Mouse (Mus musculus): ENCODE data around the gene Epb41l1. TPM values are rescaled to one million over a fixed set of nuclear protein-coding genes. Genes with fewer than 3 reads are reported as not detected.
"Not testable (repeated sequence)": the region's sequence is repeated elsewhere in the genome, so short reads cannot be mapped to it uniquely, and the experiment has no call there.

Epb41l1 gene
- polyA plus RNA-seq, 1 experiment from 2014 or later, result 1.1 TPM

DNA sequence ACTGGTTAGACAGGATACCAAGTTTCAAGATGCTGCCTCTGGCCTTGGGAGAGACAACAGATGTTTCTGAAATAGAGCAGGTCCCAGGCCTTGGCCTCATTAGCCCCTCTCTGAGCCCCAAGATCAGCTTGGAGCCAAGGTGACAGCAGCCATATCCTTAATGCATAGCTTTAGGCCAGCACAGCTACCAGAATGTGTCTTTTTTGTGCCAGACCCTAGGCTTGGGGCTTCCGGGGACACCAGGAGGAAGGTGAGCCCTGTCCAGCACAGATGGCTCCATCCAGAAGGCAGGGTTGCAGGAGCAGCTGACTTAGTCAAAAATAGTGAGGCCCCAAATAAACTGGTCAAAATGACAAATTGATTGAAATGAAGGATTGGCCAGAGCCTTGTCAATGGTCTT, 80.3 kb downstream of the Epb41l1 start:
- no peak overlapping the region; the same call in 1 of the 2 replicates for H3K27ac ChIP-seq
- H3K9me3 ChIP-seq, result no peaks in the 10 kb centered on the region
- no peak for DNase-seq (ENCODE audit: extremely low spot score, low spot score)
- H3K27me3 ChIP-seq (ENCODE audit: poor library complexity, severe bottlenecking), result no peaks in the 10 kb centered on the region
- peaks cover 30% of the 10 kb centered on the region for H3K4me1 ChIP-seq
- WGBS, result 90% methylated on average over 1 of the region's 1 CpGs
- H3K36me3 ChIP-seq (replicated peaks), result peaks cover 28% of the 10 kb centered on the region
- no peak overlapping the region for H3K4me3 ChIP-seq

GRCm38 (mm10) chr2:156505533-156505932, 84.8 kb downstream of the Epb41l1 start:
- H3K27me3 ChIP-seq (ENCODE audit: poor library complexity, severe bottlenecking), result no peaks in the 10 kb centered on the region
- H3K4me3 ChIP-seq, result no peak overlapping the region
- WGBS, result 90% methylated on average over 13 of the region's 13 CpGs
- H3K9me3 ChIP-seq, result no peaks in the 10 kb centered on the region
- no peak for DNase-seq (ENCODE audit: extremely low spot score, low spot score)
- no peaks in the 10 kb centered on the region for H3K4me1 ChIP-seq
- peaks cover 44% of the 10 kb centered on the region for H3K36me3 ChIP-seq (replicated peaks)
- H3K27ac ChIP-seq, result no peak overlapping the region

- Histone ChIP-seq H3K4me1 (peaks cover 7% of the 10 kb centered on the region), H3K27ac (no peak overlapping the region), H3K36me3 (replicated peaks) (peaks cover 21% of the 10 kb centered on the region), H3K9me3 (no peaks in the 10 kb centered on the region), H3K27me3 (ENCODE audit: poor library complexity, severe bottlenecking) (no peaks in the 10 kb centered on the region), H3K4me3 (no peak overlapping the region)
- WGBS, result 84% methylated on average over 7 of the region's 7 CpGs
- no peak for DNase-seq (ENCODE audit: extremely low spot score, low spot score)
These were observed 91.3 kb downstream of the Epb41l1 start for GRCm38 (mm10) chr2:156512028-156512427.

DNA sequence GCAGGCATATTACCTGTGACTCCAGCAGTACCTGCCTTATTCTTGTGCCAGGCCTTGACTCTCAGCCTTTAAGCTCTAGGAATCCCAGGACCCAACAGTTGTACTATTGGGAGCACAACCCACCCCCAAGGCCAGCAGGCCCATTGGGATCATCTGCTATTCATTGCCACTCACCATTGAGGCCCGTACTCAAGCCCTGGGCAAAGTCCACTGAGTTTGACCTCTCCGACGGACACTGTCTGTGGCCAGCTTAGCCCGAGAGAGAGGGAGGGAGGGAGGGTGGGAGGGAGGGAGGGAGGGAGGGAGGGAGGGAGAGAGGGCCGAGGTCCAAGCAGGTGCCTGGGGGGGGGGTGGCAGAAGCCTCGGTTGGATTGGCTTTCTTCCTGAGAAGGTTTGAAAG, 91.9 kb downstream of the Epb41l1 start:
- DNase-seq (ENCODE audit: extremely low spot score, low spot score), result no peak
- H3K27me3 ChIP-seq (ENCODE audit: poor library complexity, severe bottlenecking), result no peaks in the 10 kb centered on the region
- peaks cover 7% of the 10 kb centered on the region for H3K4me1 ChIP-seq
- no peak overlapping the region for H3K4me3 ChIP-seq
- 68% methylated on average over 6 of the region's 6 CpGs for WGBS
- no peak overlapping the region for H3K27ac ChIP-seq
- H3K36me3 ChIP-seq (replicated peaks), result peaks cover 19% of the 10 kb centered on the region
- H3K9me3 ChIP-seq, result no peaks in the 10 kb centered on the region

DNA sequence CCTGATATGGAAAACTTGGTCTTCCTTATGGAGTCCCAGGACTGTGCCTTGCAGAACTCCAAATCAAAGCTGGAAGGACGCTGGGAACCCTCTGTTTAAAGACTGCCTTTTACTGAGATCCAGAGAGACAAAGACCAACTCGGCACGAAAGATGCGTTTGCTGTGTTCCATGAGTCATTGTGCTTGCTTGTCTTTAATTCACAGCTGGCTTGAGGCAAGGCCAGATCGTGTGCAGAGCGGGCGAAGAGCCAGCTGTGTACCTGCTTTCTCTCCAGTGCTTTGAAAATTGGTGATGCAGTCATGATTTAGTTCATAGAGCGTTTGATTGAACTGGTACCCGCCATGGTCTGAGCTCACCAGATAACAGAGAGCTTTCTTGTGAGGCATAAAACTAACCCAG, 94.4 kb downstream of the Epb41l1 start:
- Histone ChIP-seq H3K4me3 (no peak overlapping the region), H3K36me3 (replicated peaks) (peaks cover 3% of the 10 kb centered on the region), H3K27ac (no peak overlapping the region), H3K9me3 (no peaks in the 10 kb centered on the region), H3K4me1 (peaks cover 7% of the 10 kb centered on the region), H3K27me3 (ENCODE audit: poor library complexity, severe bottlenecking) (no peaks in the 10 kb centered on the region)
- DNase-seq (ENCODE audit: extremely low spot score, low spot score), result no peak
- WGBS, result 88% methylated on average over 9 of the region's 9 CpGs

- DNase-seq (ENCODE audit: extremely low spot score, low spot score), result peak; percentile 62
- 32% methylated on average over 7 of the region's 7 CpGs for WGBS
- no peak overlapping the region for H3K4me3 ChIP-seq
- H3K27me3 ChIP-seq (ENCODE audit: poor library complexity, severe bottlenecking), result no peaks in the 10 kb centered on the region
- H3K9me3 ChIP-seq, result no peaks in the 10 kb centered on the region
- H3K27ac ChIP-seq, result no peak overlapping the region
- peaks cover 3% of the 10 kb centered on the region for H3K36me3 ChIP-seq (replicated peaks)
- H3K4me1 ChIP-seq, result peaks cover 7% of the 10 kb centered on the region
These were observed 95.0 kb downstream of the Epb41l1 start for GRCm38 (mm10) chr2:156515565-156516185.

DNA sequence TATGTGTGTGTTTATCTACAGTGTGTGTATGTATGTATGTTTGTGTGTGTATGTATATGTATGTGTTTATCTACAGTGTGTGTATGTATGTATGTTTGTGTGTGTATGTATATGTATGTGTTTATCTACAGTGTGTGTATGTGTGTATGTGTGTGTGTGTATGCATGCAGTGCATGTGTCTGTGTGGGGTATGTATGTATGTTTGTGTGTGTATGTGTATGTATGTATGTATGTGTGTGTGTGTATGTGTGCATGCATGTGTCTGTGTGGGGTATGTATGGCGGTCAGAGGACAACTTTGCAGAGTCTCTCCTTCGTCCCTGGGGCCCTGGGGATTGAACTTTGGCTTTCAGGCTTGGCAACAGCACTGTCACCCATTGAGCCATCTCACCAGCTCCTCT, 96.0 kb downstream of the Epb41l1 start:
- 75% methylated on average over 2 of the region's 2 CpGs for WGBS
- H3K4me1 ChIP-seq; H3K27me3 ChIP-seq (ENCODE audit: poor library complexity, severe bottlenecking); H3K27ac ChIP-seq; H3K4me3 ChIP-seq; DNase-seq (ENCODE audit: extremely low spot score, low spot score); H3K36me3 ChIP-seq (replicated peaks); H3K9me3 ChIP-seq: not testable (repeated sequence)

GRCm38 (mm10) chr2:156518306-156518705, 97.6 kb downstream of the Epb41l1 start:
- Histone ChIP-seq H3K27ac (no peak overlapping the region), H3K4me3 (no peak overlapping the region), H3K9me3 (no peaks in the 10 kb centered on the region), H3K4me1 (no peaks in the 10 kb centered on the region), H3K27me3 (ENCODE audit: poor library complexity, severe bottlenecking) (no peaks in the 10 kb centered on the region), H3K36me3 (replicated peaks) (peaks cover 21% of the 10 kb centered on the region)
- no peak for DNase-seq (ENCODE audit: extremely low spot score, low spot score)
- WGBS, result 87% methylated on average over 6 of the region's 6 CpGs

DNA sequence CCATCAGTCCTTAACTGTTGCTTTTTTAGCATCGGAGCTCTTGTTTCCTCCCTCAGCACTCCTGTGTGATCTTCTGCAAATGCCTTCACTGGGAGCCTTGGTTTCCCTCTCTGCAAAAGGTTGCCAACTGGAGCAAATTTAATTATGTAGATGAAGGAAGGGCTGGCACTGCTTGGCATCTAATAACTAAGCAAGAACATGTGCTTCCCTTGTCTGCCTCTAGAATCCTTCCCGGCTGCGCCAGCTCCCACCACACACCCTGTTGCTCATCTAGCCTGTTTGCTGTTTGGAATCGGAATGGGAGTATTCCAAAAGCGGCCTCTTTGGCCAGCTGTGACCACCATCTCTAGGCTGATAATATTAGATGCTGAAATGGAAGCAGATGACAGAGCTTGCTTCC, 98.9 kb downstream of the Epb41l1 start:
- WGBS, result 95% methylated on average over 5 of the region's 5 CpGs
- no peak for DNase-seq (ENCODE audit: extremely low spot score, low spot score)
- H3K36me3 ChIP-seq (replicated peaks), result peaks cover 21% of the 10 kb centered on the region; the same call in 1 of the 2 replicates
- H3K27me3 ChIP-seq (ENCODE audit: poor library complexity, severe bottlenecking), result no peaks in the 10 kb centered on the region
- H3K27ac ChIP-seq, result no peak overlapping the region
- H3K4me1 ChIP-seq, result peaks cover 8% of the 10 kb centered on the region
- no peak overlapping the region for H3K4me3 ChIP-seq
- no peaks in the 10 kb centered on the region for H3K9me3 ChIP-seq

- no peaks in the 10 kb centered on the region for H3K9me3 ChIP-seq
- H3K27ac ChIP-seq, result no peak overlapping the region
- H3K27me3 ChIP-seq (ENCODE audit: poor library complexity, severe bottlenecking), result no peaks in the 10 kb centered on the region
- H3K36me3 ChIP-seq (replicated peaks), result peaks cover 20% of the 10 kb centered on the region; the same call in 1 of the 2 replicates
- H3K4me3 ChIP-seq, result no peak overlapping the region
- no peak for DNase-seq (ENCODE audit: extremely low spot score, low spot score)
- H3K4me1 ChIP-seq, result peaks cover 8% of the 10 kb centered on the region
- 88% methylated on average over 11 of the region's 11 CpGs for whole genome bisulfite sequencing
These were observed 102.3 kb downstream of the Epb41l1 start for GRCm38 (mm10) chr2:156522994-156523393.

- Histone ChIP-seq H3K9me3 (no peaks in the 10 kb centered on the region), H3K27ac (no peak overlapping the region), H3K27me3 (ENCODE audit: poor library complexity, severe bottlenecking) (no peaks in the 10 kb centered on the region), H3K4me1 (peaks cover 8% of the 10 kb centered on the region), H3K36me3 (replicated peaks) (peaks cover 20% of the 10 kb centered on the region; the same call in 1 of the 2 replicates), H3K4me3 (no peak overlapping the region)
- DNase-seq (ENCODE audit: extremely low spot score, low spot score), result no peak
- WGBS, result 60% methylated on average over 3 of the region's 3 CpGs
These were observed 103.4 kb downstream of the Epb41l1 start for GRCm38 (mm10) chr2:156524078-156524477.

GRCm38 (mm10) chr2:156529726-156530125, 109.0 kb downstream of the Epb41l1 start:
- 0 out of 2 replicates have a peak, but pooled peaks cover 3% of the 10 kb centered on the region for H3K36me3 ChIP-seq (replicated peaks)
- H3K9me3 ChIP-seq, result no peaks in the 10 kb centered on the region
- WGBS, result 78% methylated on average over 2 of the region's 2 CpGs
- no peaks in the 10 kb centered on the region for H3K27me3 ChIP-seq (ENCODE audit: poor library complexity, severe bottlenecking)
- no peak overlapping the region for H3K4me3 ChIP-seq
- H3K27ac ChIP-seq, result no peak overlapping the region
- no peaks in the 10 kb centered on the region for H3K4me1 ChIP-seq
- DNase-seq (ENCODE audit: extremely low spot score, low spot score), result peak; percentile 21

DNA sequence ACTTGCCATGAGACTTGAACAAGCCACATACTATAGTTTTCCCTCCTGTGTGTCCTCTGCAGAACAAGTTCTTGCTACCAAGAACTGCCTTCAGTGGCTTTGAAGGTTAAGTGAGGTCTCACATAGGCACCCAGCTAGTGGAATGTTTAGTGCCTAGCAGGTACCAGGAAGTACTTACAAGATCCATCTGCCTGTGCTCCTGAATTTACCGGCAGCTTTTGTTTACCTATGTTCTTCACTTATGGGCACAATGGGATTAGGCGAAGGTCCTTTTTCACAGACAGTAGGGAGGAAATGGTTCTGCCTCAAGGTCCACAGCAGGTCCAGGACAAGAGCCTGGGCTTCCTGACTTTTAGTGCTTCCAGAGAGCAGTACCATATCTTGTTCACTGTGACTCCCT, 112.5 kb downstream of the Epb41l1 start:
- no peak overlapping the region for H3K4me3 ChIP-seq
- no peaks in the 10 kb centered on the region for H3K27me3 ChIP-seq (ENCODE audit: poor library complexity, severe bottlenecking)
- H3K36me3 ChIP-seq (replicated peaks), result 0 out of 2 replicates have a peak, but pooled peaks cover 3% of the 10 kb centered on the region
- WGBS, result 90% methylated on average over 2 of the region's 2 CpGs
- no peak for DNase-seq (ENCODE audit: extremely low spot score, low spot score)
- no peaks in the 10 kb centered on the region for H3K9me3 ChIP-seq
- H3K4me1 ChIP-seq, result no peaks in the 10 kb centered on the region
- H3K27ac ChIP-seq, result no peak overlapping the region

All from forebrain, embryonic 10.5 days (tissue).